Mouse (Mus musculus): Measurements from ENCODE around the gene Naa25. TPM values are rescaled to one million over a fixed set of nuclear protein-coding genes. Genes with fewer than 3 reads are reported as not detected.

Naa25 gene
- 10 to 100 TPM; 43.2 to 54.1 TPM for polyA plus RNA-seq (2017; shearing (Covaris generic))

GRCm38 (mm10) chr5:121397187-121398145 is at the start of gene Naa25:
TSS of gene Naa25 (plus strand) at chr5:121397936.
- peak; percentile 90 for ATAC-seq

DNA sequence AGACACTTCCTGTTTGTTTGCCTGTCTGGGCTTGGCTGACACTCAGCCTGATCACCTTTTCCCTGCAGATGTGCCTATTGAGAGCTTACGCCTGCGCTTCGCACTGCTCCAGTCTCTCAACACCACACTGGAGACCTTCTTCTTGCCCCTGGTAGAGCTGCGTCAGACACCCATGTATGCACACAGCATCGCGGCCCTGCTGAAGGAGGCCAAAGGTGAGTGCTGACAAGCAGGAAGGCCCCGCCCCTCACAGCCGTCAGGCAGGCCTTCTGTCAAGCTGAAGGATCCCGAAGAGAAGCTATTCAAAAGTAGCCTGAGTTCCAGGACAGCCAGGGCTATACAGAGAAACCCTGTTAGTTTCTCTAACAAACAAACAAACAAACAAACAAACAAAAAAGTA is 38.5 kb upstream of the Naa25 start:
- ATAC-seq, result no peak

DNA sequence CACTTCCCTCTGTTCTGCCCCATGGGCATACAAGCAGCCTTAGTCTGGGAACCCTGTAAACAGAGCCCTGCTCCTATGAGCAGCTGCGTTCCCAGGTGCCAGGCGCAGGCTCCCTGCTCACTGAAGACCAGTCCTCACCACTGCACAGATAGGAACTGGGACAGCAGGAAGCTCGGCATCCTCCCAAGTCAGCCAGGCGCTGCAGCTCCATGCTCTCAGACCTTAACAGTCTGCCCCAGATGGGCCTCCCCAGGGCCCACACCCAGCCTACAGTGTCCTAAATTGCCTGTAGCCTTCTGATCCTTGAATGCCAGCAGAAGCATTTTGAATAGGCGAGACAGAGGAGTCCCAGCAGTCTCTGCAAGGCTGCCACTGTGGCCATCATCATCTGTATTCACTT is 36.0 kb upstream of the Naa25 start:
- ATAC-seq, result no peak

GRCm38 (mm10) chr5:121363441-121363840 is 34.3 kb upstream of the Naa25 start:
- ATAC-seq, result no peak

GRCm38 (mm10) chr5:121366449-121367225 is 31.1 kb upstream of the Naa25 start:
- no peak for ATAC-seq

GRCm38 (mm10) chr5:121367255-121367654 is 30.5 kb upstream of the Naa25 start:
- no peak for ATAC-seq

GRCm38 (mm10) chr5:121371712-121372111 is 26.0 kb upstream of the Naa25 start:
- no peak for ATAC-seq

GRCm38 (mm10) chr5:121374790-121375189 is 22.9 kb upstream of the Naa25 start:
- ATAC-seq, result no peak

DNA sequence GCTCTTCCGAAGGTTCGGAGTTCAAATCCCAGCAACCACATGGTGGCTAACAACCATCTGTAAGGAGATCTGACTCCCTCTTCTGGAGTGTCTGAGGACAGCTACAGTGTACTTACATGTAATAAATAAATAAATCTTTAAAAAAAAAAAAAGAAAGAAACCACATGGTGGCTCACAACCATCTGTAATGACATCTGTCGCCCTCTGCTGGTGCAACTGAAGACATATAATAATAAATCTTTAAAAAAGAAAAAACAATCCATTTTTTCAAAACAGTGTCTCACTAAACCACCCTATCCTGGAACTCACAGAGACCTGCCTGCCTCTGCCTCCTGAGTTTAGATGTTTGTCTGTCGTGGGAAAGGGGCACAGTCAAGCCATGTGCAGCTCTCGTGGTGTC is 20.8 kb upstream of the Naa25 start:
- peak; percentile 66 for ATAC-seq

GRCm38 (mm10) chr5:121378678-121379256 is 19.0 kb upstream of the Naa25 start:
- ATAC-seq, result no peak

DNA sequence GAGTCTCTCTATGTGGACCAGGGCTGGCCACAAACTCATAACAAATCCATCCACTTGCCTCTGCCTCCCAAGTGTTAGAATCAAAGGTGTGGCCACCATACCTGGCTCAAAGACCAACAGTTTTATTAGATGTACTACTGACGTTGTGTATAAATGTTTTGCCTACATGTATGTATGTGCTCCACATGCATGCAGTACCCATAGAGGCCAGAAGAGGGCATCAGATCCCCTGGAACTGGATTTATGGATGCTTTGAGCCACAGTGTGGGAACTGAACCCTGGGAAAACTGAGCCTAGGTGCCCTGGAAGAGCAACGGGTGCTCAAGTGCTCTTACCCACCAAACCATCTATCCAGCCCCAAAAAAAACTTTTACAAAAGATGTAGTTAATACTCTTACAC is 17.0 kb upstream of the Naa25 start:
- ATAC-seq, result no peak

DNA sequence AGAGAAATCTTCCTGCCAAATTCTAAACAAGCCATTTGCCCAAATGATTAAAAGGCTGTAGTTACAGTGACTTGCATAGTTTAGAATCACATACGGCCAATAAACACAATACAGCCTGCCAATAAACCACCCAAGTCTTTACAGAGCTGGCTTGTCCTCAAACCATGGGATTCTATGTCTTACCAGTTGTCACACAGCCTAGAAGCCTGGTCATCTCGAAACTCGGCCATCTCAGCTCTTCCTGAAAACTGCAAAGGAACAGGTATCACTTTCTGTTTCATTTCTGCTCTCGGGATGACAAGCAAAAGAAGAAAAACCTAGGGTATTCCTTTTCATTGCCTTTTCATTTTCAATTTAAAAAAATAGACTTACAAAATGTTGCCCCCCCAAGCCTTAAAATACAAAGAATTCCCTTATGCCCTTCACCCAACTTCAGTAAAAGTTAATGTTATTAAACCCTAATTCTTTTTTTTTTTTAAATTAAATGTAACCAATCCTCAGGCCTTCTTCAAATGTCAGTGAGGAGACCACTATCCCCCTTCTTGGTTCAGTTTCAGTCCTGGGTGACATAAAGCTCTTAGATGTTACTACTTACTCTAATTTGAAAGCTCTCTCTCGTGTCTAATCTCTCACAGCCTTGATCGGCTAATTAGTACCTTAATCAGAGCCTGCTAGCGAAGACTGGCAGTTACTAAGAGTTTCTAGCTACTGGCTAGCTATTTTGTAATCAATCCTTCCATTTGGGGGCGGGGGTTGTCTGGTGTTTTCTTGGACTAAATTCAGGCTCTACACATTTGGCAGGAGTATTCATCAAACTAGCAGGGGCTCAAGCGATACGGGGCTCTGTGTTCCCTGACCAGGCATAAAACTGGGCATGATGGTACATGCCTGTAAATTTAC is 13.6 kb upstream of the Naa25 start:
- no peak for ATAC-seq

DNA sequence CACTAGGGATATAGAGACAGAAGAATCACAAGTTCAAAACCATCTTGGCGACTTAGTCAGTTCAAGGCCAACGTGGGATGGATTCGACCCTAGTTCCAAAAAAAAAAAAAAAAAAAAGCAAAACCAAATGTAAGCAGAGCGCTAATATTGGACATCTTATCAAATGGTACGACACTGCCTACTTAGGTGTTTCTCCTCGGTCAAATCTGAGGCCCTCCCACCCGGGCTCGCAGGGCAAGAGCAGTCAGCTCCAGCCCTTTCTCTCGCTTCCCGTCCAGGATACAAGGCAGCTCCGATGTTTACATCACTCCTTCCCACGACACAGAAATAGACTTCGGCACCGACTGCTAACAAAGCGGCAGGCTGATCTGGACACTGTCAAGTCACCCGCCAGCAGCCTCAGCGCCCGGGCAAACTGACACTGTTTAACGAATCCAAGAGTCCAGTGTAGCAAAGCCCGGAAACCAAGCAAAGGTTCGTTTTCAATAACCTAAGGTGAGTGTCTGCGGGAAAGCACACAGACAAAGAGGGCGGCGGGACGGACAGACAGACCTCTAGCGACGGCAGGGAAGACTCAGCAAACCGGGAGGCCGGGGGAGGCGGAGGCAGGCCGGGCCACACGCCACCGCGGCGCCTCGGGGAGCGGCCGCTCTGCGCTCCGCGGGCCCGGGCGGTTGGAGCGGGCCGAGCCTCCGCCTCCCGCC is 12.8 kb upstream of the Naa25 start:
- ATAC-seq, result peak; percentile 16

GRCm38 (mm10) chr5:121385461-121386119 is 12.1 kb upstream of the Naa25 start, which contains the start of gene Trafd1:
TSS of gene Trafd1 (minus strand) at chr5:121385632.
- peak; percentile 80 for ATAC-seq

GRCm38 (mm10) chr5:121386120-121386909 is 11.4 kb upstream of the Naa25 start:
- no peak for ATAC-seq

- no peak for ATAC-seq
These were observed 10.6 kb upstream of the Naa25 start for GRCm38 (mm10) chr5:121387126-121387525.

DNA sequence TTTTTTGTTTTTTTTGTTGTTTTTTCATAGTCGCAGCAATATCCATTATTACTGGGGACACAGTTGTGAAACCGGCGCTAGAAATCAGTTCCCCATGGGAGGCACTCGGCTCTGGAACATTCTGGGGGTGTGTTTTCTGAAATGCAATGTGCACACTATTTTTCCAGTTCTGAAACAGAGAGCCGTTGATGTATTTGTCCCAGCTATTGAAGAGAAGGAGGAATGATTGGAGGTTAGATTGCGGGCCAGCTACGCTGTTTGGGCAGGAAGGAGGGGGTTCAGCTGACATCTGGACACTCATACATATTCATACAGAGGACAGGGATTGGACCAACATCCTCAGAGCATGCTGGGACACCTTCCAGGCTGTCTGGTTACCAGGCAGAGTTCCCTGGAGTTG is 8.6 kb upstream of the Naa25 start:
- ATAC-seq, result no peak

DNA sequence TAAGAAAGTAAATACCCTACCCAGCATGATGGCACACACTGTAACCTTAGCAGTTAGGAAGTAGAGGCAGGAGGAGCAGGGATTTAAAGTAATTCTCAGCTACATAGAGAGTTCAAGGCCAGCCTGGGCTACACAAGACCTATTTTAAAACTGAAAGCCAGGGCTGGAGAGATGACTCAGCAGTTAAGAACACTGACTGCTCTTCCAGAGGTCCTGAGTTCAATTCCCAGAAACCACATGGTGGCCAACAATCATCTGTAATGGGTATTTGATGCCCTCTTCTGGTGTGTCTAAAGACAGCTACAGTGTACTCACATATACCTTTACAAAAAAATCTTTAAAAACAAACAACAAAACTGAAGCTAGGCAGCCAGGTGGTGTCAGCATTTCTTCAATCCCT is 8.0 kb upstream of the Naa25 start:
- ATAC-seq, result no peak

DNA sequence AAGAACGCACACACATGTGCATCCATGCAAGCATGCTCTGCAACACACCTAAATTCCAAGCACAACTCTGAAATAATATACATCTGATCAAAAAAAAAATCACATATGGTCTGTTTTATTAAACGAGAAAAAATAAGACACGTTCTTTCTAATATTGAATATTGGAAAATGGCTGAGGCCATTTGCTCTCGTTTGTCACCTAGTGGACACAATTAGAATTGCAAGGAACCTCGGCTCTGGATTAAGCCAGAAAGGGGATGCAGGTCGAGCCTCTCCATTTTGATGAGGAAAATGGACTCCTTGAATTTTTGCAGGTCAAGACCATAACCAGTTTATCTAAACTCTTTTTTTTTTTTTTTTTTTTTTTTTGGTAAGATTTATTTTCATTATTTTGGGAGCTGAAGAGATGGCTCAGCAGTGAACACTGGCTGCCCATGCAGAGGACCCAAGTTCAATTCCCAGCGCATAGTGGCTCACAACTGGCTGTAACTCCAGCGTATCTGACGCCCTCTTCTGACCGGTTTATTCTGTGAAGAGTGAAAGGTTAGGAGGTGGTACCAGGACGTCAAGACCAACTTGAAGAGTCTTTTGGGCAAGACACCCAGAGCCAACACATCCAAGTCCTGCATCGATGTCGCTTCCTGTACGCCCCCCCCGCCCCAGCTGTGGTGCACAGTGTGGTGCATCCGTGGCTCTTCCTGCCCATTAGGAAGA is 4.9 kb upstream of the Naa25 start:
- ATAC-seq, result peak; percentile 46
